Mouse (Mus musculus): ENCODE measurements around the gene Gm49353. TPM values are rescaled to one million over a fixed set of nuclear protein-coding genes. Genes with fewer than 3 reads are reported as not detected.

Gm49353 gene
- 0.25 TPM in 2 replicates for polyA plus RNA-seq (2015; fragmentation: Nextera tagmentation; extraction: Ambion mirVana)

GRCm38 (mm10) chr10:29198642-29199041 is at the start of gene Gm49353:
Gene Gm49353 (plus strand): TSS chr10:29198954.
- no peak within 1 kb of the TSS for H3K4me3 ChIP-seq (ENCODE audit: low read depth, low read length)
- no peaks in the 10 kb centered on the region for H3K27me3 ChIP-seq (replicated peaks; ENCODE audit: control insufficient read depth, insufficient read depth, low read length)
- no peak within 1 kb of the TSS for H3K9ac ChIP-seq (ENCODE audit: low read depth, low read length)
- H3K9me3 ChIP-seq (ENCODE audit: control insufficient read depth): no peaks in the 10 kb centered on the region
- WGBS: 81% methylated on average over 7 of the region's 7 CpGs
- H3K4me1 ChIP-seq (replicated peaks; ENCODE audit: control insufficient read depth, insufficient read depth, low read length): no peaks in the 10 kb centered on the region
- H3K36me3 ChIP-seq (ENCODE audit: control insufficient read depth, insufficient read depth): no peaks in the 10 kb centered on the region
- no peak for TF ChIP-seq CTCF (IDR thresholded peaks at IDR 0.05; ENCODE audit: low read depth)
- ATAC-seq: no peak
- H3K27ac ChIP-seq (ENCODE audit: low read depth, low read length): no peak within 1 kb of the TSS
- no peak within 1 kb of the TSS for H3K4me2 ChIP-seq (replicated peaks; ENCODE audit: low read depth)

DNA sequence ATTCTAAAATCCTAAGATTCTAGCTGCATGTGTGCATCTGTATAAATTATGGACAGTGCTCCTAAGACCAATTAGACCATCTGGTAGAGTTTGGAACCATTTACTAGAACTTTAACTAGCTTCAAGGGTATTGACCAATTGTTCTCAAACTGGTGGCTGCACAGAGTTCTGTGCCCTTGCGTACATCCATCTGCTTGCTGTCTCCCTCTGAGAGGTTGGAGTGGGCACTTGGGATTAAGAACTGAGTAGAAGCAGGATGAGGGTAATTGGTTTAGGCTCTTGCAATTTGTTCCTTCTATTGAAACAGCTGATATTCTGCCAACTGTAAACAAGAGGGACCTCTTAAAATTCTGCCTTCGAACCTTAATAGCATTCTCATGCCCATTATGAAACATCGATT is 43.5 kb upstream of the Gm49353 start:
- no peak overlapping the region for H3K4me2 ChIP-seq (replicated peaks; ENCODE audit: low read depth)
- no peaks in the 10 kb centered on the region for H3K9me3 ChIP-seq (ENCODE audit: control insufficient read depth)
- H3K27ac ChIP-seq (ENCODE audit: low read depth, low read length): no peak overlapping the region
- H3K36me3 ChIP-seq (ENCODE audit: control insufficient read depth, insufficient read depth): no peaks in the 10 kb centered on the region
- H3K9ac ChIP-seq (ENCODE audit: low read depth, low read length): no peak overlapping the region
- WGBS: 84% methylated on average over 3 of the region's 3 CpGs
- H3K4me3 ChIP-seq (ENCODE audit: low read depth, low read length): no peak overlapping the region
- TF ChIP-seq CTCF (IDR thresholded peaks at IDR 0.05; ENCODE audit: low read depth): no peak
- no peaks in the 10 kb centered on the region for H3K27me3 ChIP-seq (replicated peaks; ENCODE audit: control insufficient read depth, insufficient read depth, low read length)
- H3K4me1 ChIP-seq (replicated peaks; ENCODE audit: control insufficient read depth, insufficient read depth, low read length): no peaks in the 10 kb centered on the region
- no peak for ATAC-seq

GRCm38 (mm10) chr10:29161664-29162063 is 37.1 kb upstream of the Gm49353 start:
- H3K27me3 ChIP-seq (replicated peaks; ENCODE audit: control insufficient read depth, insufficient read depth, low read length): no peaks in the 10 kb centered on the region
- 80% methylated on average over 2 of the region's 2 CpGs for WGBS
- H3K36me3 ChIP-seq (ENCODE audit: control insufficient read depth, insufficient read depth): no peaks in the 10 kb centered on the region
- H3K4me1 ChIP-seq (replicated peaks; ENCODE audit: control insufficient read depth, insufficient read depth, low read length): no peaks in the 10 kb centered on the region
- H3K4me2 ChIP-seq (replicated peaks; ENCODE audit: low read depth): no peak overlapping the region
- ATAC-seq: no peak
- TF ChIP-seq CTCF (IDR thresholded peaks at IDR 0.05; ENCODE audit: low read depth): no peak
- no peaks in the 10 kb centered on the region for H3K9me3 ChIP-seq (ENCODE audit: control insufficient read depth)
- H3K9ac ChIP-seq (ENCODE audit: low read depth, low read length): no peak overlapping the region
- no peak overlapping the region for H3K4me3 ChIP-seq (ENCODE audit: low read depth, low read length)
- no peak overlapping the region for H3K27ac ChIP-seq (ENCODE audit: low read depth, low read length)

DNA sequence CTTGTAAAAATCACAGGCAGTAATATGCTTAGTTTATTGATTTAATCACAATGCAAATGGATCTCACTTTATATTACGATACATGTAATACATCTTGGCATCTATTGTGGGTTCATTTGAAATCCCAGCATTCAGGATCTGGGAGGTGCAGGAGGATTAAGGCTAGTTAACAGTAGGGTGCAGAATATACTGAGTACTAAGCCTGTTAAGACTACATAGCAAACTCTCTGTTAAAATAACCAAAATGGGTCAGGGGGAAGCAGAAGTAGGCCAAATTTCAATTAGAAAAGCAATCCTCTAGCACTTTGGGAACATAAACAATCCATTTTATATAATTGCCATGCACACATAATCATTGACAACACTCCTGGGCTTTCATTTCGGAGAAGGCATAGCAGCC is 25.0 kb upstream of the Gm49353 start:
- no peaks in the 10 kb centered on the region for H3K27me3 ChIP-seq (replicated peaks; ENCODE audit: control insufficient read depth, insufficient read depth, low read length)
- WGBS: 83% methylated on average over 2 of the region's 2 CpGs
- no peak overlapping the region for H3K9ac ChIP-seq (ENCODE audit: low read depth, low read length)
- no peaks in the 10 kb centered on the region for H3K4me1 ChIP-seq (replicated peaks; ENCODE audit: control insufficient read depth, insufficient read depth, low read length)
- no peaks in the 10 kb centered on the region for H3K36me3 ChIP-seq (ENCODE audit: control insufficient read depth, insufficient read depth)
- no peak for ATAC-seq
- H3K9me3 ChIP-seq (ENCODE audit: control insufficient read depth): no peaks in the 10 kb centered on the region
- no peak for TF ChIP-seq CTCF (IDR thresholded peaks at IDR 0.05; ENCODE audit: low read depth)
- no peak overlapping the region for H3K4me3 ChIP-seq (ENCODE audit: low read depth, low read length)
- H3K4me2 ChIP-seq (replicated peaks; ENCODE audit: low read depth): no peak overlapping the region
- H3K27ac ChIP-seq (ENCODE audit: low read depth, low read length): no peak overlapping the region

DNA sequence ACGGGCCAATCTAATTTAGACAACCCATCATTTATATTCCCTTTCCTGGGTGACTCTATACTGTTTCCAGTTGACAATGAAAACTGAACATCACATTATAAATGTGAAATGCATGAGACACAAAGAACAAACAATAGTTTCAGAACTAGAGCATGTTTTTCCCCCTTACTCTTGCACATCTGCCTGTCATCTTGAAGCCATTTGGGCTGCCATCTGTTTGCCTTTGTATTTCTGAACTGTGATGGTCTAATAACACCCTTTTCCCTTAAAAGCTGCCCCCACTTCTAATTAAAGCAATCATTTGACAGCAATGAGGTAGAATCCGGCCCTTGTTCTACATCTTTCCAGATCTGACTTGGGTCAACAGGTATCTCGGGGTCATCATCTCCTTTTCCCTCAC is 23.1 kb upstream of the Gm49353 start:
- Histone ChIP-seq H3K4me2 (replicated peaks; ENCODE audit: low read depth) (no peak overlapping the region), H3K36me3 (ENCODE audit: control insufficient read depth, insufficient read depth) (no peaks in the 10 kb centered on the region), H3K27me3 (replicated peaks; ENCODE audit: control insufficient read depth, insufficient read depth, low read length) (no peaks in the 10 kb centered on the region), H3K4me1 (replicated peaks; ENCODE audit: control insufficient read depth, insufficient read depth, low read length) (no peaks in the 10 kb centered on the region), H3K4me3 (ENCODE audit: low read depth, low read length) (no peak overlapping the region), H3K27ac (ENCODE audit: low read depth, low read length) (no peak overlapping the region), H3K9me3 (ENCODE audit: control insufficient read depth) (no peaks in the 10 kb centered on the region), H3K9ac (ENCODE audit: low read depth, low read length) (no peak overlapping the region)
- no peak for TF ChIP-seq CTCF (IDR thresholded peaks at IDR 0.05; ENCODE audit: low read depth)
- 80% methylated on average over 3 of the region's 3 CpGs for WGBS
- ATAC-seq: no peak

DNA sequence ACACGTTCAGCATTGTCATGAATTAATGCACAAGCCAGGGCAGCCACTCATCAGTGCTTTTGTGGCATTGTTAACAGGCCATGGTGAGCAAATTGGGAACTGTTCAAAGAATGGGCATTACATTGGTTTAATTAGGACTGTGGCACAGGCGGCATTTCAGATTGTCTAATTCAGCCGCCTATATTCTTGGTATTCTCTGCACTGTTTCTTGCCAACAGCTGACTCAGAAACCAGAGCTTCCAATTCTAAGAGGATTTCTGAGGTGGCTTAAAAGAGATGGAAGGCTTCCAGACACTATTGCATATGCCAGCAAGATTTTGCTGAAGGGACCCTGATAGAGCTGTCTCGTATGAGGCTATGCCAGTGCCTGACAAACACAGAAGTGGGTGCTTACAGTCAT is 21.9 kb upstream of the Gm49353 start:
- TF ChIP-seq CTCF (IDR thresholded peaks at IDR 0.05; ENCODE audit: low read depth): no peak
- 86% methylated on average over 4 of the region's 4 CpGs for WGBS
- H3K4me3 ChIP-seq (ENCODE audit: low read depth, low read length): no peak overlapping the region

DNA sequence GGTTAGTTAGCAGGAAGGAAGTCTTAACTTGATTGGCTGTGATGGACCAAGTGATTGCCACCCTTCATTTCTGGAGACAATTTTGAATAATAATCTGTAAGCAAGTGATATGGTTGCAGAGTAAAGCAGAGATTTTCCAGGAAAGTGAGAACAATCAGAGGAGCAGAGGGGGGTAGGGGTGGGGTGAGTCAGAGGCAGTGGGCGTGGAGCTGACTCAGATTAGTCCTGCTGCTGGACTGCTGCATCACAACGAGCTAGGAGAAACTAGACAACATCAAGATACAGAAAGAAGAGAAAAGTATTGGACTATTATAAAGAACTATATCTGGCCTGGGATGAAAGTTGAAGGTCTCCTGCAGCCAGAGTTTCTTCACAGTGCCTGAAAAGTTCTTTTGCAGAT is 20.8 kb upstream of the Gm49353 start:
- no peak for ATAC-seq
- no peak overlapping the region for H3K4me3 ChIP-seq (ENCODE audit: low read depth, low read length)
- H3K4me2 ChIP-seq (replicated peaks; ENCODE audit: low read depth): no peak overlapping the region
- no peak for TF ChIP-seq CTCF (IDR thresholded peaks at IDR 0.05; ENCODE audit: low read depth)
- H3K9ac ChIP-seq (ENCODE audit: low read depth, low read length): no peak overlapping the region
- no peaks in the 10 kb centered on the region for H3K36me3 ChIP-seq (ENCODE audit: control insufficient read depth, insufficient read depth)
- H3K27ac ChIP-seq (ENCODE audit: low read depth, low read length): no peak overlapping the region
- no peaks in the 10 kb centered on the region for H3K4me1 ChIP-seq (replicated peaks; ENCODE audit: control insufficient read depth, insufficient read depth, low read length)
- no peaks in the 10 kb centered on the region for H3K27me3 ChIP-seq (replicated peaks; ENCODE audit: control insufficient read depth, insufficient read depth, low read length)
- H3K9me3 ChIP-seq (ENCODE audit: control insufficient read depth): no peaks in the 10 kb centered on the region
- WGBS: 31% methylated on average over 2 of the region's 2 CpGs

More for the DNA sequence above, 21.9 kb upstream of the Gm49353 start:
- Histone ChIP-seq H3K4me1 (replicated peaks; ENCODE audit: control insufficient read depth, insufficient read depth, low read length) (no peaks in the 10 kb centered on the region), H3K9me3 (ENCODE audit: control insufficient read depth) (no peaks in the 10 kb centered on the region), H3K27me3 (replicated peaks; ENCODE audit: control insufficient read depth, insufficient read depth, low read length) (no peaks in the 10 kb centered on the region), H3K27ac (ENCODE audit: low read depth, low read length) (no peak overlapping the region), H3K4me2 (replicated peaks; ENCODE audit: low read depth) (no peak overlapping the region), H3K36me3 (ENCODE audit: control insufficient read depth, insufficient read depth) (no peaks in the 10 kb centered on the region), H3K9ac (ENCODE audit: low read depth, low read length) (no peak overlapping the region)
- ATAC-seq: no peak
